Mouse (Mus musculus): ENCODE results near the gene Tbccd1.

DNA sequence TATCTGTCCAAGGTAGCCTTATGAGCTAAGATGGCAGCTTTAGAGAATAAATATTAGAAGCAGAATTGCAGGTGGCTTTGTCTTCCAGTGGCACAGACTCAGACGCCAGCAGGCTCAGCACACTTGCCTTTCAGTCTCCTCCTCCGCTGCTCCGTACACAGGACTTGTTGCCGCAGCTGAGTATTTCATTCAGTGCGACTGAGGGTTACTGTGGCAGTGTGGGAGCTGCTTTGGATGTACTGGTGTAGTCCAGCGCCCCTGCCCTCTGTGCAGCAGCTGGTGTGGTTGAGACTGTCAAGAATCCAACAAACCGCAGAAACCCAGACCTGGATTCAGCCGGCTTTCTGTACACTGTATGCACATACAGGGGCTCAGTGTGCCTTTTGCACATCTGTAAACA lies 14.9 kb upstream of the Tbccd1 start:
- no peak for TF ChIP-seq POLR2A (IDR thresholded peaks at IDR 0.05; ENCODE audit: borderline replicate concordance, extremely low read depth, insufficient read depth, insufficient read length, poor library complexity, severe bottlenecking)
- no peak for TF ChIP-seq CTCF (IDR thresholded peaks at IDR 0.05; ENCODE audit: borderline replicate concordance, extremely low read depth, insufficient read depth, insufficient read length)

Measured in brain, embryonic 14.5 days (tissue).